Mouse (Mus musculus) kidney, postnatal 0 days (tissue): ENCODE results near the gene Catsper3. TPM values are rescaled to one million over a fixed set of nuclear protein-coding genes. Genes with fewer than 3 reads are reported as not detected.

Experiments used
- ATAC-seq: fragments of 200-750 bp; cut with Nextera tagmentation; replicated peaks from 2 replicates; pipeline ENCODE4 v1.8.0; 2017; ENCODE audit warnings: low read depth, moderate number of reproducible peaks, moderate TSS enrichment, moderate library complexity; ENCODE audit not compliant: low FRiP score
- DNase-seq: peaks from one replicate; pipeline ENCODE4 v3.0.0-alpha.2; 2016; ENCODE audit warnings: low spot score
- H3K27ac ChIP-seq: fragments of 300-500 bp; sonication (generic); 2 replicates; pipeline ENCODE4 v1.5.1; 2014; ENCODE audit warnings: mild to moderate bottlenecking
- H3K27me3 ChIP-seq: fragments of 300-500 bp; sonication (generic); 2 replicates; pipeline ENCODE4 v1.6.1; 2014; ENCODE audit warnings: low read length, mixed read lengths; ENCODE audit not compliant: insufficient read depth
- H3K36me3 ChIP-seq: fragments of 300-500 bp; sonication (generic); 2 replicates; pipeline ENCODE4 v1.6.1; 2014; ENCODE audit warnings: low read length, mixed read lengths; ENCODE audit not compliant: insufficient read depth
- H3K4me1 ChIP-seq: fragments of 300-500 bp; sonication (generic); replicated peaks from 2 replicates; pipeline ENCODE4 v1.6.1; 2014; ENCODE audit warnings: antibody characterized with exemption, low read length, mixed read lengths; ENCODE audit not compliant: insufficient read depth
- H3K4me2 ChIP-seq: fragments of 300-500 bp; sonication (generic); 2 replicates; pipeline ENCODE4 v1.6.1; 2014; ENCODE audit warnings: mild to moderate bottlenecking, low read length, moderate library complexity, mixed read lengths
- H3K4me3 ChIP-seq: fragments of 300-500 bp; sonication (generic); replicated peaks from 2 replicates; pipeline ENCODE4 v1.5.1; 2014; ENCODE audit warnings: low read depth, low read length
- H3K9ac ChIP-seq: fragments of 300-500 bp; sonication (generic); 2 replicates; pipeline ENCODE4 v1.6.1; 2014; ENCODE audit warnings: low read depth, low read length
- H3K9me3 ChIP-seq: fragments of 300-500 bp; sonication (generic); replicated peaks from 2 replicates; pipeline ENCODE4 v1.6.1; 2016; ENCODE audit warnings: low read length, inconsistent platforms, mixed read lengths
- CTCF ChIP-seq: IDR thresholded peaks from 2 replicates; pipeline ENCODE4 v1.5.1; 2016; ENCODE audit warnings: antibody characterized with exemption, low read depth, mild to moderate bottlenecking, moderate library complexity
- WGBS: fragments of 180-500 bp; shearing (Covaris S2); extraction: QIAGEN DNeasy Blood & Tissue Kit; methylation state at CpG from one replicate; pipeline ENCODE4 v1.1.7; 2014; 5-methylcytosine and 5-hydroxymethylcytosine counted together
- polyA plus RNA-seq: library from polyadenylated mRNA; unstranded; fragments of >200 nt; fragmentation: Nextera tagmentation; extraction: Ambion mirVana; gene quantifications from 2 replicates; pipeline ENCODE4 v1.2.1, GENCODE M21; 2015

The Catsper3 gene
- polyA plus RNA-seq, result 0.10 and 0.14 TPM in 2 replicates

DNA sequence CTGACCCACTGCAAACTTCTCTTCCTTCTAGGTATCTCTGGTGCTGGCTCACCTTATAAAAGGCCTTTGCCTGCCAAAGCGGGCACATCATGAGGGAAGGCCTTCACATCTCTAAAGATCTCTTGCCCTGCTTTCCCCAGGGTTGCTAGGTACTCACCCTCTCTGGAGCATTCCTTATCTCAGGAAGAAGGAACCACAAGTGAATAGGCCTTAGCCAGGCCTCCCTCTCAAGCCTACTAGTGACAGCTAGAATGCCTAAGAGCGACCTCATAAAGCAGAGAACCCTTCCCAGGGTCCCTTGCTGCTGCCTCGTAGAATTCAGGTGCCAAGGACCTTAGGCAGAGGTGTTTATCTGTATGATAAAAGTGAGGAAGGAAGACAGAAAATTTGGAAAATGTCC lies at the start of gene Catsper3:
TSS of gene Catsper3 (plus strand) at position 301 of the 400 bp plus-strand sequence.
- Histone ChIP-seq H3K27me3 (no peaks in the 10 kb centered on the region), H3K4me2 (no peak within 1 kb of the TSS), H3K9ac (no peak within 1 kb of the TSS), H3K4me3 (no peak within 1 kb of the TSS), H3K4me1 (no peaks in the 10 kb centered on the region), H3K27ac (no peak within 1 kb of the TSS), H3K36me3 (no peaks in the 10 kb centered on the region), H3K9me3 (no peaks in the 10 kb centered on the region)
- ATAC-seq, result no peak
- 91% methylated on average over 3 of the region's 3 CpGs for WGBS
- TF ChIP-seq CTCF, result no peak
- DNase-seq, result no peak

DNA sequence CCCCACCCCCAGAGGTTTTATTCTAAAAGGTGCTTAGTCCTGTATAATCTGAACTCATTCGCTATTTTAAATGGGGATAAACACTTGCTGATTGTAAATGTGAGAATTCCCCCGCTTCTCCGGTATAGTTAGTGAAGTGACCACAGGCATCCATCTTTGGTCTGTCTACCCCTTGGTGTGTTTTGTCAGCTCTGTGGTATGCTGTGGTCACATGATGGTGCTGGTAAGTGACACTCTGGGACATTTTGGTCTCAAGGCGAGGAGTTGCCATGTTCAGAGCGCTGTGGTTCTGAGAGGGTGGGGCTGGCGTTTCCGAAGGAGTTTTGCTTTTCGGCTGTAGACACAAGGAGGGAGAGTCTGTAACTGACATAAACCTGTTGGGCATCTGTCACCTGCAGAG lies 46.5 kb upstream of the Catsper3 start:
- WGBS, result 84% methylated on average over 8 of the region's 8 CpGs
- ATAC-seq (no peak), DNase-seq (no peak)
- H3K4me2 ChIP-seq, result no peak overlapping the region
- no peaks in the 10 kb centered on the region for H3K27me3 ChIP-seq
- H3K36me3 ChIP-seq, result no peaks in the 10 kb centered on the region
- no peak overlapping the region for H3K27ac ChIP-seq
- H3K4me1 ChIP-seq, result no peaks in the 10 kb centered on the region
- no peaks in the 10 kb centered on the region for H3K9me3 ChIP-seq
- H3K9ac ChIP-seq, result no peak overlapping the region
- H3K4me3 ChIP-seq, result no peak overlapping the region
- no peak for TF ChIP-seq CTCF

DNA sequence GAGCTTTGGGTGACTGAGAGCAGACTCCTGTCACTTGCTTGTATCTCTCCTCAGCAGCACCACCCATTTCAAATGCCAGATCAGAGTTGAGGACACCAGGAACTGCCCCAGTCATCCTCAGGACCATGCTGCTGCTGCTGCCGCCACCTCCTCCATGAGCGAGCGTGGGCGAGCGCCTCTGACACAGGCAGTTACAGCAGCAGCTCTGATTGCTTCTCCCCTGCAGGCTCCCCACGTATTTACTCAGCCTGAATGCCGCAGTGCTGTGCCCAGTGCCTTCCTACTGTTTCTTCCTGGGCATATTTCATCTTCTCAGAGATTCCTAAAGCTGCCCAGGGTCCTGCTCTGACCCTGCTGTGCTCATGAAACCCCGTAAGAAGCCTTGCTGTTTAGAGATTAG lies 42.1 kb upstream of the Catsper3 start:
- H3K9me3 ChIP-seq, result no peaks in the 10 kb centered on the region
- no peak overlapping the region for H3K27ac ChIP-seq
- H3K4me1 ChIP-seq, result no peaks in the 10 kb centered on the region
- H3K4me2 ChIP-seq, result no peak overlapping the region
- WGBS, result 35% methylated on average over 8 of the region's 8 CpGs
- no peak for TF ChIP-seq CTCF
- ATAC-seq (0 out of 2 replicates have a peak, but pooled peaks have one; percentile 33), DNase-seq (peak; percentile 55)
- no peak overlapping the region for H3K4me3 ChIP-seq
- no peaks in the 10 kb centered on the region for H3K27me3 ChIP-seq
- no peaks in the 10 kb centered on the region for H3K36me3 ChIP-seq
- no peak overlapping the region for H3K9ac ChIP-seq

DNA sequence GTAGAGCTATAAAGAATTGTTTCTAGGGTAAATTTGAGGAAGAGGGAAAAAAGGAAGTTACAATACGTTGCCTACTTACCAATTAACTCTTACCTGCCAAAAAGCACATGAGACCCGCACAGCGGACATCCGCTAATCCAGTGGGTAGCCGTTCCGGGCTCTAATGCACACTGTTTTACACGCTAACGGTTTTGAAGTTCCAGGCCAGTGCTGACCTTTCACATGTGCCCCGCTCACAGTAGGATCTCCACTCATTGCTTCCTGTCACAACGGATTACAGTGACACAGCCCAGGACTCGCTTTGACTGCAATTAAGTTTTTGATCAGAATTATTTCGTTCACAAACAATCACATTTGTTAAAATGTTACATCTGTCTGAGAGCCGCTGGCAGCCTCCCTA lies 30.0 kb upstream of the Catsper3 start:
- no peaks in the 10 kb centered on the region for H3K9me3 ChIP-seq
- ATAC-seq (no peak), DNase-seq (no peak)
- no peak overlapping the region for H3K4me3 ChIP-seq
- no peak for TF ChIP-seq CTCF
- H3K27ac ChIP-seq, result no peak overlapping the region
- H3K4me2 ChIP-seq, result no peak overlapping the region
- WGBS, result 77% methylated on average over 13 of the region's 13 CpGs
- no peaks in the 10 kb centered on the region for H3K36me3 ChIP-seq
- H3K27me3 ChIP-seq, result no peaks in the 10 kb centered on the region
- no peak overlapping the region for H3K9ac ChIP-seq
- no peaks in the 10 kb centered on the region for H3K4me1 ChIP-seq

DNA sequence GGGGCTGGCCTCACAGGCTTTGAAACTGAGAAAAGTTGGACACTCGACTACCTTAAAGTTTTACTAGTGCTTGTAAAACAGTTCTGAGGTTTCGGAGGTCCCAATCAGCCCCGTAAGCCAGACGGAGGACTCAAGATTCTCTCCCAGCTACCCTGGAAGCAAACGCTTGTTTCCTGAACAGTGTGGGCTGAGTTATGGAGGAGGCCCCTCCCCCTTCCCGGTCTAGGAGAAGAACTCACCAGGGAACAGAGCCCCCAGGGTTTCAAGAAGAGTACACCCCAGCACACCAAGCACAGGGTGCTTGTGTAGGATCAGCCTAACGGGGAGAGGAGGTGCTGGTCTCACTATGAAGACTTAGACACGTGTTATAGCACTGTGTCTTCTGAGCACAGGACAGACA lies 27.6 kb upstream of the Catsper3 start:
- no peaks in the 10 kb centered on the region for H3K36me3 ChIP-seq
- H3K4me1 ChIP-seq, result no peaks in the 10 kb centered on the region
- DNase-seq (peak; percentile 71), ATAC-seq (peak; percentile 40; the same call in 1 of the 2 replicates)
- TF ChIP-seq CTCF, result no peak
- peak overlapping the region; percentile 2; the same call in 1 of the 2 replicates for H3K4me3 ChIP-seq
- H3K9ac ChIP-seq, result peak overlapping the region; percentile 24; the same call in 1 of the 2 replicates
- peak overlapping the region; percentile 33 for H3K4me2 ChIP-seq
- 13% methylated on average over 8 of the region's 8 CpGs for WGBS
- H3K27ac ChIP-seq, result no peak overlapping the region
- no peaks in the 10 kb centered on the region for H3K9me3 ChIP-seq
- H3K27me3 ChIP-seq, result no peaks in the 10 kb centered on the region

DNA sequence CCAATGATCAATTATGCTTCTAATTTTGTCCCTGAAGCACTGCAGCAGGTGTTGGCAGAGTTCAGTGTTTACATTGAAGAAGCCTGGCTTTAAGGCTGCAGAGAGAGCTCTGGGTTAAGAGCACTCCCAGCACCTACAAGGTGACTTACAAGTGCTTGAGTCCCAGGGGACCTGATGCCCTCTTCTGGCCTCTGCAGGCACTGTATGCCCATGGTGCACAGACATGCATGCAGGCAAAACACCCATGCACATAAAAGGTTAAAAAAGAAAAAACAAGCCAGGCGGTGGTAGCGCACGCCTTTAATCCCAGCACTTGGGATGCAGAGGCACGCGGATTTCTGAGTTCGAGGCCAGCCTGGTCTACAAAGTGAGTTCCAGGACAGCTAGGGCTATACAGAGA lies 26.7 kb upstream of the Catsper3 start:
- 88% methylated on average over 6 of the region's 6 CpGs for WGBS
- ATAC-seq, result no peak

DNA sequence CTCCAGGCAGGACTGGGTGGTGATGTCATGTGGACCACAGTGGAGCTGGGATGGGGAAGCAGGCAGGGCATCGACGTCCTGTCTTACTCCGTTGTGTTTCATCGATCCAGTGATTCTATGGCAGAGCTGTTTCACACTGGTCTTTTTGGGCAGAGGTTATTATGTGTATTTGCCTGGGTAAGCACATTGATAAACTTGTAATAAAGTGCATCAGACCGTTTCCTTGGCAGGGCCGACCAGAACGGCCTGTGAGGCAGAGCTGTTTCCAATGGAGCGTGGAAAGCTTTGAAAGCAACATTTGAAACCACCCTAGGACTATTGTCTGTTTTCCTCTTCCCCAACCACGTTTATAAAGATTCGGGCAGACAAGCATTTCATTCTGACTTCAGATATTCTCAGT lies 23.8 kb upstream of the Catsper3 start:
- DNase-seq, result peak; percentile 42
- Histone ChIP-seq H3K9ac (no peak overlapping the region), H3K36me3 (no peaks in the 10 kb centered on the region), H3K27ac (no peak overlapping the region), H3K27me3 (no peaks in the 10 kb centered on the region), H3K9me3 (no peaks in the 10 kb centered on the region), H3K4me2 (0 out of 2 replicates have a peak overlapping the region, but pooled peaks have one; percentile 2), H3K4me1 (no peaks in the 10 kb centered on the region), H3K4me3 (no peak overlapping the region)
- TF ChIP-seq CTCF, result no peak
- 26% methylated on average over 10 of the region's 10 CpGs for WGBS
- no peak for ATAC-seq

More for the DNA sequence above, 26.7 kb upstream of the Catsper3 start:
- H3K27ac ChIP-seq, result no peak overlapping the region
- no peak overlapping the region for H3K4me3 ChIP-seq
- peak; percentile 36 for DNase-seq
- H3K4me1 ChIP-seq, result no peaks in the 10 kb centered on the region
- no peaks in the 10 kb centered on the region for H3K36me3 ChIP-seq
- H3K9ac ChIP-seq, result no peak overlapping the region
- H3K27me3 ChIP-seq, result no peaks in the 10 kb centered on the region
- no peak overlapping the region for H3K4me2 ChIP-seq
- peak; percentile 58; the same call in 1 of the 2 replicates for TF ChIP-seq CTCF
- H3K9me3 ChIP-seq, result no peaks in the 10 kb centered on the region
